Mouse (Mus musculus): ENCODE measurements around the gene Ldah. TPM values are rescaled to one million over a fixed set of nuclear protein-coding genes. Genes with fewer than 3 reads are reported as not detected.

Gene Ldah
- total and polyA plus RNA-seq, 3 experiments: 25.1 to 31.0 (median 26.1) TPM

DNA sequence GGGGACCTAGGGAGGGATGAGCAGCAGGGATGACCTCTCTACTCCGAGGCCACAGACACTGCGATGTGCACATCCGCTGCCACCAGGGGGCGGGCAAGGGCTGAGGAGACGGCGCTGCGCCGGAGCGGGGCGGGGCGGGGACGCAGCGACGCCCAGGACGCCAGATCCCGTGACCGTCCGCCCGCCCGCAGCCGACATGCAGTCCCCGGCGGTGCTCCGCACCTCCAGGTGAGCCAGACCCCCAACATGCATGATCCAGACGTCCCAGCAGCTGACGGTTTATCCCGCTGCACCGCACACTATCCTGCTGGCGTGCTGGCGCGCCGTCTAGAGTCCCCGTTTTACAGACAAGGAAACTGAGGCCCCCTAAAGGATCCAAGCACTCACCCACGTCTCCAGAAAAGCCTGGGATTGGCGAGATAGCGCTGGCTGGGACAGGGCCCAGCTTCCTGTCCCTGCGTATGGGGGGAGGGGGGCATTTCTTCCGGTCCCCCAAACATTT lies 105.4 kb downstream of the Ldah start, which contains the start of gene Hs1bp3:
Gene Hs1bp3, plus strand, starts transcription at position 163 of the 502 bp plus-strand sequence.
- Histone ChIP-seq H3K36me3 (ENCODE audit: control insufficient read depth, insufficient read depth, low read length) (no peaks in the 10 kb centered on the region), H3K79me2 (replicated peaks; ENCODE audit: control insufficient read depth, insufficient read depth, low read length) (no peaks in the 10 kb centered on the region; the same call in 1 of the 2 replicates), H3K27ac (peak within 1 kb of the TSS; percentile 71), H3K27me3 (ENCODE audit: control insufficient read depth, insufficient read depth, low read length) (no peaks in the 10 kb centered on the region), H3K9ac (ENCODE audit: low read depth, low read length) (peak within 1 kb of the TSS; percentile 71), H3K4me3 (peak within 1 kb of the TSS; percentile 69), H3K4me1 (ENCODE audit: control insufficient read depth, insufficient read depth, low read length) (peaks cover 4% of the 10 kb centered on the region)
- TF ChIP-seq POLR2A (IDR thresholded peaks at IDR 0.05; ENCODE audit: insufficient read depth, low read depth, low read length) (peak; percentile 73), CTCF (IDR thresholded peaks at IDR 0.05) (peak; percentile 94), EP300 (IDR thresholded peaks at IDR 0.05; ENCODE audit: insufficient read depth, low read depth, low read length) (no peak)
- under 1% methylated on average over 38 of the region's 38 CpGs for WGBS
- intact Hi-C loops (cut with DNase I): loop anchor here (2.0 to 10.0 kb wide), 2 partner anchors 233 to 321 kb away; no protein-coding TSS in a partner anchor
- peak; percentile 89 to 93 for DNase-seq

DNA sequence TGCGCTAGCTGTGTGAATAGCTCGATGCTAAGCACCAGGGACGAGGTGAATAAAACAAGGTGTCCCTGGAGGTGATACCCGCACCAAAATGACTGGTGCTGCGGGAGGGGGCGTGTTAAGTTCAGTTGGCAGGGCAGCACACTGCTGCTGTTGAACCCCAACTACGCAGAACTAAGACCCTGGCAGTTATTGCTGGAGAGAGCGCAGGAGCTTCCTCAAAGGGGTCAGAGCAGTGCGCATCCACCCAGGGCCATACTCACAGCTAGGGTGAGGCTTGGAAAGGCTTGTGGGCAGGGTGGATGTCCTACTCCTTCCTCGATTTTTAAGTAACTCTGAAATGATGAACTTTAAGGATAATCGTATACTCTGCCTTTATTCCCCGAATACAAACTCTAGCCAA lies 105.9 kb downstream of the Ldah start:
- no peak for DNase-seq
- Histone ChIP-seq H3K9ac (ENCODE audit: low read depth, low read length) (peak overlapping the region; percentile 71), H3K4me1 (ENCODE audit: control insufficient read depth, insufficient read depth, low read length) (peaks cover 4% of the 10 kb centered on the region), H3K36me3 (ENCODE audit: control insufficient read depth, insufficient read depth, low read length) (no peaks in the 10 kb centered on the region), H3K27me3 (ENCODE audit: control insufficient read depth, insufficient read depth, low read length) (no peaks in the 10 kb centered on the region), H3K79me2 (replicated peaks; ENCODE audit: control insufficient read depth, insufficient read depth, low read length) (no peaks in the 10 kb centered on the region; the same call in 1 of the 2 replicates), H3K27ac (peak overlapping the region; percentile 71), H3K4me3 (peak overlapping the region; percentile 69)
- intact Hi-C loops (cut with DNase I): loop anchor here (2.0 to 10.0 kb wide), 2 partner anchors 233 to 321 kb away; no protein-coding TSS in a partner anchor
- WGBS: 18% methylated on average over 12 of the region's 12 CpGs
- TF ChIP-seq EP300 (IDR thresholded peaks at IDR 0.05; ENCODE audit: insufficient read depth, low read depth, low read length) (no peak), POLR2A (IDR thresholded peaks at IDR 0.05; ENCODE audit: insufficient read depth, low read depth, low read length) (no peak), CTCF (IDR thresholded peaks at IDR 0.05) (no peak)

GRCm38 (mm10) chr12:8316541-8316940 lies 108.6 kb downstream of the Ldah start:
- 88% methylated on average over 5 of the region's 5 CpGs for WGBS
- no peaks in the 10 kb centered on the region; the same call in 1 of the 2 replicates for H3K79me2 ChIP-seq (replicated peaks; ENCODE audit: control insufficient read depth, insufficient read depth, low read length)
- H3K27me3 ChIP-seq (ENCODE audit: control insufficient read depth, insufficient read depth, low read length): no peaks in the 10 kb centered on the region
- no peak overlapping the region for H3K27ac ChIP-seq
- DNase-seq: no peak
- TF ChIP-seq CTCF (IDR thresholded peaks at IDR 0.05) (peak; percentile 51), POLR2A (IDR thresholded peaks at IDR 0.05; ENCODE audit: insufficient read depth, low read depth, low read length) (no peak), EP300 (IDR thresholded peaks at IDR 0.05; ENCODE audit: insufficient read depth, low read depth, low read length) (no peak)
- no peak overlapping the region for H3K4me3 ChIP-seq
- H3K9ac ChIP-seq (ENCODE audit: low read depth, low read length): no peak overlapping the region
- H3K36me3 ChIP-seq (ENCODE audit: control insufficient read depth, insufficient read depth, low read length): no peaks in the 10 kb centered on the region
- H3K4me1 ChIP-seq (ENCODE audit: control insufficient read depth, insufficient read depth, low read length): peaks cover 4% of the 10 kb centered on the region
- intact Hi-C loops (cut with DNase I): loop anchor here (10.0 kb wide), 1 partner anchor 318 kb away; no protein-coding TSS in a partner anchor

GRCm38 (mm10) chr12:8320084-8320713 lies 112.3 kb downstream of the Ldah start:
- peak; percentile 58; the same call in 1 of the 2 replicates for TF ChIP-seq EP300 (IDR thresholded peaks at IDR 0.05; ENCODE audit: insufficient read depth, low read depth, low read length)
- no peak for TF ChIP-seq POLR2A (IDR thresholded peaks at IDR 0.05; ENCODE audit: insufficient read depth, low read depth, low read length)

GRCm38 (mm10) chr12:8321506-8321905 lies 113.6 kb downstream of the Ldah start:
- no peaks in the 10 kb centered on the region for H3K4me1 ChIP-seq (ENCODE audit: control insufficient read depth, insufficient read depth, low read length)
- no peaks in the 10 kb centered on the region for H3K79me2 ChIP-seq (replicated peaks; ENCODE audit: control insufficient read depth, insufficient read depth, low read length)
- intact Hi-C loops (cut with DNase I): loop anchor here (2.0 kb wide), 1 partner anchor 225 kb away; no protein-coding TSS in a partner anchor
- TF ChIP-seq CTCF (IDR thresholded peaks at IDR 0.05) (no peak), POLR2A (IDR thresholded peaks at IDR 0.05; ENCODE audit: insufficient read depth, low read depth, low read length) (no peak), EP300 (IDR thresholded peaks at IDR 0.05; ENCODE audit: insufficient read depth, low read depth, low read length) (no peak)
- H3K4me3 ChIP-seq: no peak overlapping the region
- peaks cover under 1% of the 10 kb centered on the region; the same call in 1 of the 2 replicates for H3K36me3 ChIP-seq (ENCODE audit: control insufficient read depth, insufficient read depth, low read length)
- H3K9ac ChIP-seq (ENCODE audit: low read depth, low read length): no peak overlapping the region
- no peak for DNase-seq
- WGBS: 81% methylated on average over 10 of the region's 10 CpGs
- no peaks in the 10 kb centered on the region for H3K27me3 ChIP-seq (ENCODE audit: control insufficient read depth, insufficient read depth, low read length)
- H3K27ac ChIP-seq: no peak overlapping the region

More at GRCm38 (mm10) chr12:8320084-8320713, 112.3 kb downstream of the Ldah start:
- Histone ChIP-seq H3K9ac (ENCODE audit: low read depth, low read length) (no peak overlapping the region), H3K36me3 (ENCODE audit: control insufficient read depth, insufficient read depth, low read length) (no peaks in the 10 kb centered on the region), H3K4me1 (ENCODE audit: control insufficient read depth, insufficient read depth, low read length) (no peaks in the 10 kb centered on the region), H3K27ac (no peak overlapping the region), H3K4me3 (no peak overlapping the region), H3K79me2 (replicated peaks; ENCODE audit: control insufficient read depth, insufficient read depth, low read length) (no peaks in the 10 kb centered on the region), H3K27me3 (ENCODE audit: control insufficient read depth, insufficient read depth, low read length) (no peaks in the 10 kb centered on the region)
- peak; percentile 84 to 91 for DNase-seq
- 34% methylated on average over 5 of the region's 5 CpGs for WGBS
- intact Hi-C loops (cut with DNase I): loop anchor here (2.0 kb wide), 1 partner anchor 227 kb away; no protein-coding TSS in a partner anchor

- 89% methylated on average over 10 of the region's 10 CpGs for WGBS
- no peak overlapping the region for H3K4me3 ChIP-seq
- no peak overlapping the region for H3K27ac ChIP-seq
- H3K27me3 ChIP-seq (ENCODE audit: control insufficient read depth, insufficient read depth, low read length): no peaks in the 10 kb centered on the region
- no peak overlapping the region for H3K9ac ChIP-seq (ENCODE audit: low read depth, low read length)
- no peak for TF ChIP-seq POLR2A (IDR thresholded peaks at IDR 0.05; ENCODE audit: insufficient read depth, low read depth, low read length)
- TF ChIP-seq CTCF (IDR thresholded peaks at IDR 0.05): no peak
- no peak for TF ChIP-seq EP300 (IDR thresholded peaks at IDR 0.05; ENCODE audit: insufficient read depth, low read depth, low read length)
- DNase-seq: no peak
- peaks cover 5% of the 10 kb centered on the region for H3K4me1 ChIP-seq (ENCODE audit: control insufficient read depth, insufficient read depth, low read length)
- H3K79me2 ChIP-seq (replicated peaks; ENCODE audit: control insufficient read depth, insufficient read depth, low read length): no peaks in the 10 kb centered on the region
- intact Hi-C loops (cut with DNase I): no loop called here
- peaks cover 9% of the 10 kb centered on the region for H3K36me3 ChIP-seq (ENCODE audit: control insufficient read depth, insufficient read depth, low read length)
Observed at GRCm38 (mm10) chr12:8324086-8324485, 116.2 kb downstream of the Ldah start.

All from heart, adult 2 months (tissue).